Mouse (Mus musculus): ENCODE measurements around the gene Rassf3. TPM values are rescaled to one million over a fixed set of nuclear protein-coding genes. Genes with fewer than 3 reads are reported as not detected.

Rassf3 gene
- total and polyA plus RNA-seq, 2 experiments from 2014 or later, result 3.0 to 5.8 TPM

DNA sequence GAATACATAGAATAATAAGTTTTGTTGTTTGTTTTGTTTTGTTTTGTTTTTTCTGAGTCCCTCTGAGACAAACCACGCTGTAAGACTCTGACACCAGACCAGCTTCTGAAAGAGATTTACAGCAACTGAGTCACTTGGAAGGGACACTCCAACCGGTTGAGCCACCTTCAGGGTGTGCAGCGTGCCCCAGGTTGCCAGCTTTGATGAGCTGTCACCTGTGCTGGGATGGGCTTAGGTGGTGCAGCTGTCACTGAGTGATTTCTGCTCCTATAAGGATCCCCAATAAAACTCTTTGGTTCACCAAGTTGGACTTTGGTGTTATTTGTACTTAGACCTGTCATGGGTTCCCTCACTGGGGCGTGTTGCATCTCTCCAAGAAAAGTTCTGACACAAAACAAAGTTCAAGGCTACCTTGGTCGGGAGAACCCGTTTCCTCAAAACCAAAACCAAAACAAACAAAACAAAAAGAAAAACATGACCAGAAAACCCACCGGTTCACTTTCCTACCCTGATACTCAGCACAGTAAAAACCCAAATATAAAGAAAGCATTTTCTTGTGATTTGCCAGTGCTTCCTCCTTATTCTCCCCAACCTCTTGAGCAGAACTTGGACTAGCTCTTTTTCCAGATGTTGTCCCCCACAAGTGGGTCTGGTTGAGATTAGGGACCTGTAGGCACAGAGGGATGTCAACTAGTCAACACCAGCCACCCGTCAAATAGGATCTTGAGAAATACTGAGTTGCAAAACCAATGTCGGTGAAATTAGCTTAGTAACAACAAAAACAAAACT is 17.4 kb upstream of the Rassf3 start:
- ATAC-seq (ENCODE audit: low FRiP score), result no peak
- DNase-seq (ENCODE audit: low spot score), result no peak
- Histone ChIP-seq H3K4me3 (ENCODE audit: low read depth, low read length) (no peak overlapping the region), H3K36me3 (ENCODE audit: insufficient read depth, low read length) (no peaks in the 10 kb centered on the region), H3K9ac (replicated peaks; ENCODE audit: low read length, poor library complexity, severe bottlenecking) (no peak overlapping the region), H3K4me1 (ENCODE audit: insufficient read depth, low read length) (no peaks in the 10 kb centered on the region), H3K27ac (ENCODE audit: low read depth, low read length) (no peak overlapping the region), H3K4me2 (ENCODE audit: low read depth, low read length, poor library complexity, severe bottlenecking) (no peak overlapping the region), H3K9me3 (ENCODE audit: low read length) (no peaks in the 10 kb centered on the region), H3K27me3 (ENCODE audit: insufficient read depth, low read length) (no peaks in the 10 kb centered on the region)
- WGBS, result 81% methylated on average over 9 of the region's 9 CpGs
- TF ChIP-seq CTCF (IDR thresholded peaks at IDR 0.05), result no peak

- Histone ChIP-seq H3K9ac (replicated peaks; ENCODE audit: low read length, poor library complexity, severe bottlenecking) (no peak overlapping the region), H3K4me2 (ENCODE audit: low read depth, low read length, poor library complexity, severe bottlenecking) (no peak overlapping the region), H3K4me1 (ENCODE audit: insufficient read depth, low read length) (no peaks in the 10 kb centered on the region), H3K36me3 (ENCODE audit: insufficient read depth, low read length) (no peaks in the 10 kb centered on the region), H3K4me3 (ENCODE audit: low read depth, low read length) (no peak overlapping the region), H3K27me3 (ENCODE audit: insufficient read depth, low read length) (no peaks in the 10 kb centered on the region), H3K9me3 (ENCODE audit: low read length) (no peaks in the 10 kb centered on the region), H3K27ac (ENCODE audit: low read depth, low read length) (no peak overlapping the region)
- 78% methylated on average over 7 of the region's 7 CpGs for WGBS
- ATAC-seq (ENCODE audit: low FRiP score), result no peak
- no peak for DNase-seq (ENCODE audit: low spot score)
- TF ChIP-seq CTCF (IDR thresholded peaks at IDR 0.05), result no peak
Measured at GRCm38 (mm10) chr10:121492608-121493315, 16.6 kb upstream of the Rassf3 start.

- Histone ChIP-seq H3K27me3 (ENCODE audit: insufficient read depth, low read length) (no peaks in the 10 kb centered on the region), H3K4me2 (ENCODE audit: low read depth, low read length, poor library complexity, severe bottlenecking) (no peak overlapping the region), H3K27ac (ENCODE audit: low read depth, low read length) (no peak overlapping the region), H3K4me1 (ENCODE audit: insufficient read depth, low read length) (no peaks in the 10 kb centered on the region), H3K9me3 (ENCODE audit: low read length) (no peaks in the 10 kb centered on the region), H3K9ac (replicated peaks; ENCODE audit: low read length, poor library complexity, severe bottlenecking) (no peak overlapping the region), H3K36me3 (ENCODE audit: insufficient read depth, low read length) (no peaks in the 10 kb centered on the region), H3K4me3 (ENCODE audit: low read depth, low read length) (no peak overlapping the region)
- TF ChIP-seq CTCF (IDR thresholded peaks at IDR 0.05), result no peak
- ATAC-seq (ENCODE audit: low FRiP score) (no peak), DNase-seq (ENCODE audit: low spot score) (no peak)
- WGBS, result 93% methylated on average over 6 of the region's 6 CpGs
Measured at GRCm38 (mm10) chr10:121489941-121490340, 13.8 kb upstream of the Rassf3 start.

DNA sequence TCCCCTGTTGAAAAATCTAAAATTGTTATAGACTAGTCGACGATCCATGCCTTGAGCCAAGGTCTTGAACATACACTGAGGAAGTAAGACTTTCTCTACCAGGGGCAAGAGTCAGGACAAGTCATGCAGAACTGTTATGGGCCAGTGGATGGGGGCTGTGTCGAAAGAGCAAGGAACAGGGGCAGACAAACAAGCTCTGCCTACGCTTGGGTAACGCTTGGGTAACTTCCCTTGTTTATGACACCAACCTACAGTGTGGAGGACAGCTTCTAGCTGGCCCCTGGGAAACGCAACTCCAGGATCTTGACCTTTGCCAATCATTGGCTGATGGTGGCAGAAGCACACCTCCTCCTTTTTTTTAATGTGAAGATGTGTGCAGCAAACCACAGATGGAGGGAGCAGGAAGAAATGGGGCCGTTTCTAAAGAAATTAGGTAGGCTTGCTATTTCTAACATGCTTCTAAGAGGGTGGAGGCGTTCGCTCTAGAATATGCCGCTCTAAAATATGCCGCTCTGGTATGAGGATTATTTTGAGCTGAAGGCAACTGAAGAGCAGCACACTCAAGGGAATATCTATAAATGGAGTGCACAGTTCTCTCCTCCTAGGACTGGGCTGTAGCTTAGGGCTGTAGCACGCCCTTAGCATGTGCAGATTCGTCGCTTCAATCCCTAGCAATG is 12.6 kb upstream of the Rassf3 start:
- no peaks in the 10 kb centered on the region for H3K9me3 ChIP-seq (ENCODE audit: low read length)
- H3K4me1 ChIP-seq (ENCODE audit: insufficient read depth, low read length), result no peaks in the 10 kb centered on the region
- no peaks in the 10 kb centered on the region for H3K27me3 ChIP-seq (ENCODE audit: insufficient read depth, low read length)
- no peak overlapping the region for H3K9ac ChIP-seq (replicated peaks; ENCODE audit: low read length, poor library complexity, severe bottlenecking)
- H3K36me3 ChIP-seq (ENCODE audit: insufficient read depth, low read length), result no peaks in the 10 kb centered on the region
- no peak for TF ChIP-seq CTCF (IDR thresholded peaks at IDR 0.05)
- no peak overlapping the region for H3K4me2 ChIP-seq (ENCODE audit: low read depth, low read length, poor library complexity, severe bottlenecking)
- no peak overlapping the region for H3K4me3 ChIP-seq (ENCODE audit: low read depth, low read length)
- ATAC-seq (ENCODE audit: low FRiP score), result no peak
- no peak overlapping the region for H3K27ac ChIP-seq (ENCODE audit: low read depth, low read length)
- no peak for DNase-seq (ENCODE audit: low spot score)
- WGBS, result 79% methylated on average over 14 of the region's 14 CpGs

DNA sequence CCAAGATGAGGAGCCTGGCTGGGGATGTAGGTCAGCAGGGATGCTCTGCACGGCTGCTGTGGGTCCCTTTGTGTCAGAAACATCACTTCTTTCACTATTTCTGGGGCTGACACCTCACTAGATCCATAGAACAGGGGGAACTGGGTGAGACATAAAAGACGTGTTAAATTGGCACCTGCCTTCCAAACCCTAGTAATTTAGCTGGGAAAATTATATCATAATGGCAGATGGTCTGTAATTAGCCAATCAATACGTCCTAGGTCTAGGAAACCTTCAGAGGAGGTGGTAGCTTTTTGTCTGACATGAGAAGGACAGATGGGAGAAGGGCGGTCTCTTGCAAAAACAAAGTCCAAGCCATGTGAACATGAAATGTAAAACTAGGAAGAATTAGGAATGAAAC is 11.6 kb upstream of the Rassf3 start:
- no peaks in the 10 kb centered on the region for H3K4me1 ChIP-seq (ENCODE audit: insufficient read depth, low read length)
- H3K4me2 ChIP-seq (ENCODE audit: low read depth, low read length, poor library complexity, severe bottlenecking), result no peak overlapping the region
- H3K27ac ChIP-seq (ENCODE audit: low read depth, low read length), result no peak overlapping the region
- no peak overlapping the region for H3K4me3 ChIP-seq (ENCODE audit: low read depth, low read length)
- H3K9ac ChIP-seq (replicated peaks; ENCODE audit: low read length, poor library complexity, severe bottlenecking), result no peak overlapping the region
- no peaks in the 10 kb centered on the region for H3K36me3 ChIP-seq (ENCODE audit: insufficient read depth, low read length)
- H3K9me3 ChIP-seq (ENCODE audit: low read length), result no peaks in the 10 kb centered on the region
- no peak for ATAC-seq (ENCODE audit: low FRiP score)
- no peak for DNase-seq (ENCODE audit: low spot score)
- WGBS, result 72% methylated on average over 4 of the region's 4 CpGs
- H3K27me3 ChIP-seq (ENCODE audit: insufficient read depth, low read length), result no peaks in the 10 kb centered on the region
- no peak for TF ChIP-seq CTCF (IDR thresholded peaks at IDR 0.05)

GRCm38 (mm10) chr10:121486350-121486749 is 10.2 kb upstream of the Rassf3 start:
- ATAC-seq (ENCODE audit: low FRiP score) (no peak), DNase-seq (ENCODE audit: low spot score) (no peak)
- no peak for TF ChIP-seq CTCF (IDR thresholded peaks at IDR 0.05)
- no peaks in the 10 kb centered on the region for H3K27me3 ChIP-seq (ENCODE audit: insufficient read depth, low read length)
- no peaks in the 10 kb centered on the region for H3K36me3 ChIP-seq (ENCODE audit: insufficient read depth, low read length)
- H3K4me2 ChIP-seq (ENCODE audit: low read depth, low read length, poor library complexity, severe bottlenecking), result no peak overlapping the region
- no peaks in the 10 kb centered on the region for H3K9me3 ChIP-seq (ENCODE audit: low read length)
- no peak overlapping the region for H3K4me3 ChIP-seq (ENCODE audit: low read depth, low read length)
- H3K9ac ChIP-seq (replicated peaks; ENCODE audit: low read length, poor library complexity, severe bottlenecking), result no peak overlapping the region
- no peak overlapping the region for H3K27ac ChIP-seq (ENCODE audit: low read depth, low read length)
- WGBS, result 93% methylated on average over 9 of the region's 9 CpGs
- H3K4me1 ChIP-seq (ENCODE audit: insufficient read depth, low read length), result no peaks in the 10 kb centered on the region

Data from midbrain, postnatal 0 days (tissue).